Mouse (Mus musculus): Measurements from ENCODE around the gene Atg9b.
"Not testable (repeated sequence)": the region's sequence is repeated elsewhere in the genome, so short reads cannot be mapped to it uniquely, and the experiment has no call there.

DNA sequence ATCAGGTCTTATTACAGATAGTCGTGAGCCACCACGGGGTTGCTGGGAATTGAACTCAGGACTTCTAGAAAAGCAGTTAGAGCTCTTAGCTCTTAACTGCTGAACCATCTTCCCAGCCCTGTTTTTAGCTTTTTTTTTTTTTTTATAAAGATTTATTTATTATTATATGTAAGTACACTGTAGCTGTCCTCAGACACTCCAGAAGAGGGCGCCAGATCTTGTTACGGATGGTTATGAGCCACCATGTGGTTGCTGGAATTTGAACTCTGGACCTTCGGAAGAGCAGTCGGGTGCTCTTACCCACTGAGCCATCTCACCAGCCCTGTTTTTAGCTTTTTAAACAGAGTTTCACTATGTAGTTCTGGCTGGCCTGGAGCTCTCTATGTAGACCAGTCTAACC lies 4.3 kb upstream of the Atg9b start:
- not testable (repeated sequence) for TF ChIP-seq GATA1 (IDR thresholded peaks at IDR 0.05; ENCODE audit: borderline replicate concordance, low read length); FLI1 (IDR thresholded peaks at IDR 0.05; ENCODE audit: low read length)
